Mouse (Mus musculus) E14TG2a.4 (cell line): ENCODE measurements around the gene Fgd3.

Source experiments
- CTCF ChIP-seq: conservative IDR thresholded peaks from 2 replicates; pipeline ENCODE4 v1.5.1; 2014; ENCODE audit warnings: low read length
- POU5F1 ChIP-seq: IDR thresholded peaks from 2 replicates; pipeline ENCODE4 v1.6.1; 2014; ENCODE audit warnings: low read length, borderline replicate concordance

GRCm38 (mm10) chr13:49357367-49358026, 37.4 kb upstream of the Fgd3 start:
- TF ChIP-seq CTCF (no peak), POU5F1 (no peak)
